Mouse (Mus musculus): ENCODE measurements around the gene Shroom4. TPM values are rescaled to one million over a fixed set of nuclear protein-coding genes. Genes with fewer than 3 reads are reported as not detected.
A peak's percentile ranks its signal among the peaks of the same experiment; 100 is the strongest.

The Shroom4 gene
- total RNA-seq (2021), result 1 to 10 TPM; 3.9 to 4.8 TPM
- long read RNA-seq, experiment 1, full-length matches to known transcripts, result 2 of 6 reads
- long read RNA-seq, experiment 1, partial matches to known transcripts, result 3 of 6 reads
- long read RNA-seq, experiment 1, other reads (novel, unspliced or antisense), result 1 of 6 reads
- long read RNA-seq, experiment 2, result 0 reads

- H3K27ac ChIP-seq, result no peak within 1 kb of the TSS
- intact Hi-C loops (cut with DNase I), result no loop called here
- TF ChIP-seq CTCF (IDR thresholded peaks at IDR 0.05), result no peak
These were observed at the start of gene Shroom4 for GRCm38 (mm10) chrX:6399626-6400397. Shroom4 (plus strand) TSS chrX:6399854.

GRCm38 (mm10) chrX:6356876-6357275 is 42.8 kb upstream of the Shroom4 start:
- intact Hi-C loops (cut with DNase I), result no loop called here
- TF ChIP-seq CTCF (IDR thresholded peaks at IDR 0.05), result no peak
- no peak overlapping the region for H3K4me3 ChIP-seq
- no peak for DNase-seq (ENCODE audit: extremely low spot score in 1 of 2, low spot score in 2 of 2)
- H3K27ac ChIP-seq, result no peak overlapping the region

More at GRCm38 (mm10) chrX:6399626-6400397, at the start of gene Shroom4:
- H3K4me3 ChIP-seq, result peak within 1 kb of the TSS; percentile 50
- peak; percentile 29 to 66 for DNase-seq (ENCODE audit: extremely low spot score in 1 of 2, low spot score in 2 of 2)

GRCm38 (mm10) chrX:6357503-6358114 is 42.0 kb upstream of the Shroom4 start:
- TF ChIP-seq CTCF (IDR thresholded peaks at IDR 0.05), result no peak
- DNase-seq (ENCODE audit: extremely low spot score in 1 of 2, low spot score in 2 of 2), result no peak
- intact Hi-C loops (cut with DNase I), result no loop called here
- no peak overlapping the region for H3K4me3 ChIP-seq
- H3K27ac ChIP-seq, result no peak overlapping the region

- Histone ChIP-seq H3K27ac (no peak overlapping the region), H3K4me3 (no peak overlapping the region)
- DNase-seq (ENCODE audit: extremely low spot score in 1 of 2, low spot score in 2 of 2), result no peak
- TF ChIP-seq CTCF (IDR thresholded peaks at IDR 0.05), result no peak
- intact Hi-C loops (cut with DNase I), result no loop called here
These were observed 30.8 kb upstream of the Shroom4 start for GRCm38 (mm10) chrX:6368822-6369221.

- TF ChIP-seq CTCF (IDR thresholded peaks at IDR 0.05), result no peak
- intact Hi-C loops (cut with DNase I), result no loop called here
- no peak overlapping the region for H3K27ac ChIP-seq
- no peak for DNase-seq (ENCODE audit: extremely low spot score in 1 of 2, low spot score in 2 of 2)
- H3K4me3 ChIP-seq, result no peak overlapping the region
These were observed 28.9 kb upstream of the Shroom4 start for GRCm38 (mm10) chrX:6370706-6371105.

- intact Hi-C loops (cut with DNase I), result no loop called here
These were observed 5.8 kb upstream of the Shroom4 start for GRCm38 (mm10) chrX:6393861-6394260.

GRCm38 (mm10) chrX:6399193-6399592 is 461 bp upstream of the Shroom4 start:
- no peak for TF ChIP-seq CTCF (IDR thresholded peaks at IDR 0.05)
- Histone ChIP-seq H3K4me3 (peak overlapping the region; percentile 50), H3K27ac (no peak overlapping the region)
- no peak for DNase-seq (ENCODE audit: extremely low spot score in 1 of 2, low spot score in 2 of 2)
- intact Hi-C loops (cut with DNase I), result no loop called here

More at GRCm38 (mm10) chrX:6393861-6394260, 5.8 kb upstream of the Shroom4 start:
- Histone ChIP-seq H3K4me3 (no peak overlapping the region), H3K27ac (no peak overlapping the region)
- no peak for TF ChIP-seq CTCF (IDR thresholded peaks at IDR 0.05)
- DNase-seq (ENCODE audit: extremely low spot score in 1 of 2, low spot score in 2 of 2), result no peak

- intact Hi-C loops (cut with DNase I), result no loop called here
- Histone ChIP-seq H3K4me3 (peak overlapping the region; percentile 50), H3K27ac (no peak overlapping the region)
- no peak for TF ChIP-seq CTCF (IDR thresholded peaks at IDR 0.05)
- DNase-seq (ENCODE audit: extremely low spot score in 1 of 2, low spot score in 2 of 2), result peak; percentile 6 to 18
These were observed 855 bp downstream of the Shroom4 start for GRCm38 (mm10) chrX:6400398-6401020.

- DNase-seq (ENCODE audit: extremely low spot score in 1 of 2, low spot score in 2 of 2), result no peak
- intact Hi-C loops (cut with DNase I), result no loop called here
These were observed 3.3 kb downstream of the Shroom4 start for GRCm38 (mm10) chrX:6402921-6403320.

GRCm38 (mm10) chrX:6409114-6409513 is 9.5 kb downstream of the Shroom4 start:
- no peak for TF ChIP-seq CTCF (IDR thresholded peaks at IDR 0.05)
- no peak overlapping the region for H3K27ac ChIP-seq
- intact Hi-C loops (cut with DNase I), result no loop called here
- DNase-seq (ENCODE audit: extremely low spot score in 1 of 2, low spot score in 2 of 2), result no peak
- H3K4me3 ChIP-seq, result no peak overlapping the region

More at GRCm38 (mm10) chrX:6402921-6403320, 3.3 kb downstream of the Shroom4 start:
- TF ChIP-seq CTCF (IDR thresholded peaks at IDR 0.05), result no peak
- H3K4me3 ChIP-seq, result no peak overlapping the region
- H3K27ac ChIP-seq, result no peak overlapping the region

- intact Hi-C loops (cut with DNase I), result no loop called here
- no peak overlapping the region for H3K27ac ChIP-seq
- no peak overlapping the region for H3K4me3 ChIP-seq
- no peak for DNase-seq (ENCODE audit: extremely low spot score in 1 of 2, low spot score in 2 of 2)
- no peak for TF ChIP-seq CTCF (IDR thresholded peaks at IDR 0.05)
These were observed 15.8 kb downstream of the Shroom4 start for GRCm38 (mm10) chrX:6415412-6415811.

GRCm38 (mm10) chrX:6415936-6416335 is 16.3 kb downstream of the Shroom4 start:
- TF ChIP-seq CTCF (IDR thresholded peaks at IDR 0.05), result no peak
- intact Hi-C loops (cut with DNase I), result no loop called here
- no peak overlapping the region for H3K4me3 ChIP-seq
- DNase-seq (ENCODE audit: extremely low spot score in 1 of 2, low spot score in 2 of 2), result no peak
- H3K27ac ChIP-seq, result no peak overlapping the region

All from left cerebral cortex, adult 2 months (tissue).